Mouse (Mus musculus): ENCODE results near the gene Llgl2.

Llgl2 gene

DNA sequence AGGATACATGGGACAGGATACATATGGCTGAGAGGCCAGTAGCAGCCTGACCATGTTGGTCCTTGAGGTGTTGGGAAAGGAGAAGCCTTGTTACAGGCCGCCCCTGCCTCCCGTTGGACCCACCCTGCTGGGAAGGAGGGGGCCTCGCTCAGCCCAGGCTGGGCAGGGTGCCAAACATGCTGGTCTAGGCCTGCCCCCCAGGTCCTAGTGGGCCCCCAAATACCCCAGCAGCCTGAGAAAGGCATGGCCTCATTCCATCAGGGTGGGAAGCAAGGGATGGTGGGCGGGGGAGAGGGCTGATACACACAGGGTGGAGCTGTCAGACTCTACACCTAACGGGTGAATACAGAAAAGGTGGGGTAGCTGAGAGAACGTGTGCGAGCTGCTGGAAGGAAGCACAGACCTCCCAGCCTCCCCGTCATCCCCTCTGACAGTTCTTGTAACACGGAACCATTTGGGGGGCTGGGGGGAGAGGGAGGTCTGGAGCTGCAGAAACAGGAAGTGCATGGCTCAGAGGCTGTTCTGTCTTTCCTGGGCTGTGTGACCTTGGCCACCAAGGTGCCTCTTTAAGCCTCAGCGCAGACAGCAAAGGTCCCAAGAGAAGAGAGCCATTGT lies 15.0 kb upstream of the Llgl2 start:
- no peak for DNase-seq (ENCODE audit: low read depth, low spot score)

DNA sequence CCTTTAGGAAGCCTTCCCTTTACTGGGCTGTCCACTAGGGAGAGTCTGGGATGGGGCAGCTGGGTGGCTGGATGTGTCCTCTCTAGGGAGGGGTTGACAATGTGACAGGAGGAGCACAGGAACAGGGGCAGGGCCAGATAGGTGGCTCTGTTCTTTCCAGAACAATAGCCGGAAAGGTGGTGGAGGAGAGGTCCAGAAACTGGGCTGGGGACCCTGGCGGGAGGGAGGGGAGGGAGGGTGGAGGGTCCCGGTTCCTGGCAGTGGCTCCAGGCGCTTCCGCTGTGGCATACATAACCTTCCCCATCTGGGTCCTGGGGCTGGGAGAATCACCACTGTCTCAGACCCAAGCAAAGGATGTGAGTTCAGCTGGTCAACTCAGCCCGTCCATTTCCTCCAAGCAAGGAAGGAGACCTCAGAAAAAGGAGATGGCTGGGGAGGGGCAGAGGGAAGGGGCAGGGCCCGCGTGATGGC lies 14.5 kb upstream of the Llgl2 start:
- no peak for DNase-seq (ENCODE audit: low read depth, low spot score)

DNA sequence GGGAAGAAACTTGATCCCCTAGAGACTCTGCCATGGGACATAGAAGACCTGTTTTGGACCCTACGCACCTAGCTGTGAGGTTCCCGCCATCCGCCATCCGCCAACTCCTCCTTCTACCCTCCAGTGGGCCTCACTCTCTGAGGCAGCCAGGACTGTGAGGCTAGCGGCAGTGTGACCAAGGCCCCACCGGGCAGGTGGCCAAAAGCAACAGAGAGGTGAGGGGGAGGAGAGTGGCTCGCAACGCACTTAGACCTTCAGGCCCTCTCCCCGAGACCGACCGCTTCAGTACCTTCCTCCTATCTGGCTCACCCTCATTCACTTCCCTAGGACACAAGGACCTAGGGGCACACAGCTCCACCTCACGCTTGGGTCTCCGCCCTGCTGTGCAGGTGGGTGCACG lies 13.5 kb upstream of the Llgl2 start:
- DNase-seq (ENCODE audit: low read depth, low spot score) = no peak

DNA sequence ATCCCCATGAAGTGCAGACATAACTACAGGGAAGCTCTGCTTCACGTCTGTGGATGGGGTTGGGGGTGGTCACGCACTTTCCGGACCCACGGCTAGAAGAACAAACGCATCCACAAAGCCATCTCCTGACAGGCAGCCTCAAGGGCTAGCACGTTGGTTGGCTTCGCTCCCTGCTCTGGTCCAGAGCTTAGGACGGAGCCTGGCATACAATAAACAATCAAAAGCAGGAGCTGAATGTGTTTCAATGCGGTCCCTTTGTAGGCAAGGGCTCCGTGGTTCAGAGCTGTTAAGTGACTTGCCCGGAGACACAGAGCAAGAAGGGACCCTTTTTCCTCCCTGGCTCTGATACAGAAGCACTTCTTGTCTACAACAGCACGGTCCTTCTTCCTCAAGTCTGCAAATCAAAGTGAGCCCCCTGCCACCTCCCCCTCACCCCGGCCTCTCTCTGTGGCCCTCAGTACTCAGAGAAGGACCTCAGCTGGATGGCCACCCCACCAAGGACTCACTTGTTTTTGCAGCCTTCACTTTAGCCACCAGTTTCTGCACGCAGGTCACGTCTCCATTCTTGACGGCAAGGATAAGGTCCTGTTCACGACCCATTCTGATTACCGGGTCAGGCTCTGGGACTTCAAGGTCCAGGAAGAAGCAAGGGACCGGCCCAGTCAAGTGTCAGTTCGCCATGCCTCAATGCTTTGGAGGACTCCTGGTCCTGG lies 12.3 kb upstream of the Llgl2 start:
- no peak for DNase-seq (ENCODE audit: low read depth, low spot score)

DNA sequence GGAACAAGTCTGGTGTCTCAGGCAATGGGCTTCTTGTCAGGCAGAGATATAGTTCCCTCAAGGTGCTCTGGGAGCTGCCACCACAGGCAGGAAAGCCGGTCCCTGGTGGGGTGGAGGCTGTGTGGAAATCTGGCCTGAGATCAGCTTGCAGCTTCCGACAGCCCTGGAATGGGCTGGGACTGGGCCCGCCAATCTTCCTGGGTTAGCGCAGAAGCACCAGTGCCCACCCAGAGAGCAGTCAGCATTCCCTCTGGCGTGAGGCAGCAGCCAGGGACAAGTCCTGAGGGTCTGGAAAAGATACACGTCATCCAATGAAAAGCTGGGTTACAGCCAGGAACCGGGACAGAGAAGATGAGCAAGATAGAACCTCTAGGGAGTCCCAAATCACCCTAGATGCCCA lies 11.8 kb upstream of the Llgl2 start:
- DNase-seq (ENCODE audit: low read depth, low spot score) = no peak

DNA sequence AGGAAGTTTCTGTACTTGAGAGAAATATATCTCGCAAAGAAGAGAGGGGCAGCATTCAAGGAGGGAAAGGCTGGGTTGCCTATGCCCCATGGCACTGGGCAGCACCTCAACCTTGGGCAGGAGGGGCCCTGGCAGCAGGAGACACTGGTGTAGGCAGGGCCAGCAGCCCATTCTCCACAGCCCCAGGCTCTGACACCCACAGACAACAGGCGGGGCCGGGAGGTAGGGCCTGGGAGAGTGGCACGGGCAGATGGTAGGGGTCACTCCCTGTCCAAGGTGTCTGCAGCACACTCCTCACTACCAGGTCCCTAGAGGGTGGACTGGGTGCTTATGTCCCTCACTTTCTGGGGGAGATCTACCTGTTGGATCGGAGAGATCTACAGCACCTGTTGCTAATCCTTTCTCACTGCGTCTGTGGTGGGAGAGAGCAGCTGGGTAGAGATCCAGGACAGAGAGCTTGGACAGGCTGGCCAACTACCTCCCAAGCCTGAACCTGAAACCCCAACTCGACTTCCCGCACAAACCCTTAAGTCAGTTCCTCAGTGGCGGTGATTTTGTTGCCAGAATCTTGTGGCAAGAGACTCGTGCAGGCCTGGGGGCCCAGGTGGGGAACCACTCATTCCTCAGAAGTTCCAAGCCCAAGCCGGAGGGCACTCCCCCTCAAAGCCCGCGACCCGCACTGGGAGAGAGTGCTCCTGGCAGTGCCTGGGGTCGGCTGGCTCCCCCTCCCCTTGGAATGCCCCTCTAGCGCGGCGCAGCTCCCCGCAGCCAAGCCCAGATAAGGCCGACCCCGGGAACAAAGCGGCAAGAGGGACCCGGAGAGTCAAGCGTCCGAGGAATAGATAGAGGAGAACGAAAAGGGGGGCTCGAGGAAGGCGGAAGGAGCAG lies 11.1 kb upstream of the Llgl2 start:
- peak; percentile 53 for DNase-seq (ENCODE audit: low read depth, low spot score)

DNA sequence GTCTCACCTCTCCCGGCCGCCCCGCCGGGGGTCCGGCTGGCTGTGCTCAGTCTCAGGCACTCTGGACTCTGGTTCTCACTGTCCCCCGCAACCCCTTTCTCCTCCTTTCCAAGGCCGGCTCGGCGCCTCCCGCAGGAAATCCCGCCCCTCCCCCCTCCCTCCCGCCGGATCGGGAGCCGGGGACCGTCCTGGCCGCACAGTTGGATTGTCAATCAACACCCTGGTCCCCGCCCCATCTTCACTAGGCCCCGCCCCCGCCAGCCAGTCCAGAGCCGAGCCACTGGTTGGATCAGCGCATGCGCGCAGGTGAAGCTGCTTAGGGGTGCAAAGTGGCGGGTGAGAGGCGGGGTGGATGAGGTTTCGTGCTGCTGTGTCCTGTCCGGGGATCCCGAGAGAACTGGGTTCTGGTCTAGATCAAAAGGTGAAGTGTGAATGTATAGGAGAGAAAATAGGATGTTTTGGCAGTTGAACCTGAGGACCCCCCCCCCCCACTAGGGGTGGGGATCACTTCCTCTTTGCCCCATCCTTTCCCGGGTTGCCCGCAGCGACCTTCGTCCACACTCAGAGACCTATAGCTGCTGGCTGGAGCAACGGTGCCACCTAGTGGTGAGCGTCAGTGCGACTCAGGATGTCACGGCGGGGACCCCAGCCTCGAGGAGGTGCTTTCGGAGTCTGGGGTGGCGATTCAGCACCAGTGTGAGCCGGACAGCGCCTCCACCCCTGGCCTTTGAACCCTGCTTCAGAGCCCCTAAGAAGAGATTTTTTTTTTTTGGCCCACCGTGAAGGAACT lies 10.1 kb upstream of the Llgl2 start, which contains the start of gene Caskin2:
TSS of gene Caskin2 (minus strand) at position 133 of the 790 bp plus-strand sequence.
- peak; percentile 97 for DNase-seq (ENCODE audit: low read depth, low spot score)

DNA sequence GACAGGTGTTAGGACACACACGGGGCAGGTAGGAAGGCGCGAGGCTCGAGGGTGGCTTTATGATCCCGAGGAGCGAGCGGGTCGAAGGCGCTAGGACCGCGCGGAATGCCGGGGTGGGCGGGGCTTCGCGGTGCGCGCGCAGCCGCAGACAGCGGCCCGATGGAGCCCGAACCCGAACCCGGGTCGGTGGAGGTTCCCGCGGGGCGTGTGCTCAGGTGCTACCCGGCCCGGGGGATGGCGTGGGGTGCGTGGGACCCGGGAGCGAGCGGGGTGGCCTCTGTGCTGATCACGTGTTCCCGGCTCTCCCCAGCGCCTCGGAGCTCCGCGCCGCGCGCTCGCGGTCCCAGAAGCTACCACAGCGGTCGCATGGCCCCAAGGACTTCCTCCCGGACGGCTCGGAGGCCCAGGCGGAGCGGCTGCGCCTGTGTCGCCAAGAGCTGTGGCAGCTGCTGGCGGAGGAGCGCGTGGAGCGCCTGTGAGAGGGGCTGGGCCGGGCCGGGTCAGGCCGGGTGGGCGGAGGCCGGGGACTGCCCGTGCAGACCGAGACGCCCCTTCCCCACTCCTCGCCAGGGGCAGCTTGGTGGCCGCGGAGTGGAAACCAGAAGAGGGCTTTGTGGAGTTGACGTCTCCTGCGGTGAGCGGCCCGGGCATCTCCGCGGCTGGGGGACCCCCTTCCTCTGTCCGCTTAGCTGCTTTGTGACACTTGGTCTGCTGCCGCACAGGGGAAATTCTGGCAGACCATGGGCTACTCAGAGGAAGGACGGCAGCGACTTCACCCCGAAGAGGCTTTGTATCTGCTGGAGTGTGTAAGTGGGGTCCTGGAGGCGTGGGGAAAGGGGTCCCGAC lies 9.0 kb upstream of the Llgl2 start, which contains the start of gene Tsen54:
TSS of gene Tsen54 (plus strand) at position 120 of the 846 bp plus-strand sequence.
- peak; percentile 83 for DNase-seq (ENCODE audit: low read depth, low spot score)

DNA sequence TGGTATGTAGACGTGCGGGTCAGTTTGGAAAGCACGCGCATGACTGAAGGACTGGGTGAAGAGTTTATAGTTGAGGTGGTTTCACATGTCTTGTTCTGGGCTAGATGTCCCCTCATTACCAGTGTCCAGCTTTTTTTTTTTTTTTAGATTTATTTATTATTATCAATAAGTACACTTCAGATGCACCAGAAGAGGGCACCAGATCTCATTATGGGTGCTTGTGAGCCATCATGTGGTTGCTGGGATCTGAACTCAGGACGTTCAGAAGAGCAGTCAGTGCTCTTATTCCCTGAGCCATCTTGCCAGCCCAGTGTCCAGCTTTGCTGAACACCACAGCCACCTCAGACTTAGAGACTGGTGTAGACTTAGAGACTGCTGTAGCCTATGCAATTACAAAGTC lies 6.5 kb upstream of the Llgl2 start:
- no peak for DNase-seq (ENCODE audit: low read depth, low spot score)

DNA sequence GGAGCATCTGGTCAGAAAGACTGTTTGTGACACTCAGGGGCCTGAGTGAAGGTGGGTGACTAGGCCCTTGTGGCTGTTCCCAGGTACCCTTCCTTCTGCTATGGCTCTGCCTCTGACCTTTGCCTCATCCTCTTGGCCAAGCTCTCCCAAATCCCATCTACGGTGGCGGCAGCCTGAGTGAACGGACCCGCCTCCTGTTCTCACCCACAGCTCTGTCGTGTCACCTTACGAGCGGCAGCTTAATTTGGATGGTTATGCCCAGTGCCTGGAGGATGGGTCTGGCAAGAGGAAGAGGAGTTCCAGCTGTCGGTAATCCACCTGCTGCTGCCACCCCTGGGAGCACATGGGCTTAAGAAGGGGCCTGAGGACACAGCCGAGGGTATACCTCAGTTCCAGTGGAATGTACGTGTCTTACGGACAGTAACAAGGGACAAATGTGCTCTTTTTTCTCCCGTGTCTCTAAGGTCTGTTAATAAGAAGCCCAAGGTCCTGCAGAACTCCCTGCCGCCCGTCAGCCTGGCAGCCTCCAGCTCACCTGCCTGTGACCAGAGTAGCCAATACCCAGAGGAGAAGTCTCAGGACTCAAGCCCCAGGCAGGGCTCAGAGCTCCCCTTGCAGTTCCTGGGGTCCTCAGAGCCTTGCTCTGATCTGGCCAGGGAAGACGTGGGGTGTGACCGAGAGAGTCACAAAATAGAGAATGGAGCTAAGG lies 3.8 kb upstream of the Llgl2 start:
- DNase-seq (ENCODE audit: low read depth, low spot score) = no peak

DNA sequence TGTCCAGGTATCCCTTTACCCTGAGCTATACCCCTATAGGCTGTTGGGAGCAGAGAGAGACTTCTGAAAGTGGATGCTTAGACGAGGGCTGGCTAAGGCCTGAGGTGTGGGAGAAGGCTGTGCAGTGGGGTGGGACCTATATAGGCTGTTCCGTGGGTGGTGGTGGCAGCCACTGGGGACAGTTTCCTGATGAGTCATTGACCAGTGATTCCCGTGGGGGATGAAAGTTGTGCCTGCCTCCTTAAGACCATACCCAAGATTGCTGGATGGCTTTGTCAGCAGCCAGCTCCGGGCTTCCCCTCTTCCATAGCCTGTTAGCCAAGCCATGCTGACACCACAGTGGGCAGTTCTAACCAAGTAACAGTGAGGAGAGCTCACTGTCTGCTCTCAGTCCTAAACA lies 2.8 kb upstream of the Llgl2 start:
- DNase-seq (ENCODE audit: low read depth, low spot score) = no peak

DNA sequence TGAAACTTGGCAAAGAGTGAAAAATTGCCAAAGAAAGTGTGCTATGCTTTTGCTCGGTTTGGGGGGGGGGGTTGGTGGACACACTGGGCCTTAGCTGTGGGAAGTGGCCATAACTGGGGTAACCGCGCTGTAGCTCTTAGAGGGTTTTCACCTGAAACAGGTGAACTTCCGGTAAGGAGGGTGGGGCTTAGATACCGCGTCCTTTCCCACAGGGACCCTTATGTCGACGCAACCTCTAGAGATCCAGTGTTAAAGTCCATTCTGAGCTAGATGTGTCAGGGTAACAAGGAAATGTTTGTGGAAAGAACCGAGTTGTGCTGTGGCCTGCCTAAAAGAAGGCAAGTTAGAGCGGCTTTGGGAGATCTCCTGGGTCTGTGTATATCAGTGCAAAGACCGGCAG lies 964 bp downstream of the Llgl2 start:
- no peak for DNase-seq (ENCODE audit: low read depth, low spot score)

DNA sequence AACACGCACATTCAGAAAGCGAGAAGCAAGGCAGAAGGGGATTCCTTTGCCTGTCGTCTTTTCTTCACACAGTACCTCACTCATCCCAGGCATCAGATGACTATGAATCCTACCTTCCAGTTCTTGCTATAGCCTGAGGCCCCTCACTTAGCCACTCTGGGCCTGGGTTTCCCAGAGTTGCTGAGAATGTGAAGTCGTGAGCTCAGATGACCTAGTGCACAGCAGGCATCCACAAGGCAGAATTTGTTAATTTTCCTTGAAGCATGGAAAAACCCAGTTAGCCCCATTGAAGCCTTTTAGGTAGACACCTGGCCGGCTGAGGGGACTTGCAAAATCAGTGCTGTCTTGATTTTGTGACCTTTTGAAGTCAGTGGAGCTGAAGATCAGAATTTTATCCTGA lies 2.6 kb downstream of the Llgl2 start:
- no peak for DNase-seq (ENCODE audit: low read depth, low spot score)

DNA sequence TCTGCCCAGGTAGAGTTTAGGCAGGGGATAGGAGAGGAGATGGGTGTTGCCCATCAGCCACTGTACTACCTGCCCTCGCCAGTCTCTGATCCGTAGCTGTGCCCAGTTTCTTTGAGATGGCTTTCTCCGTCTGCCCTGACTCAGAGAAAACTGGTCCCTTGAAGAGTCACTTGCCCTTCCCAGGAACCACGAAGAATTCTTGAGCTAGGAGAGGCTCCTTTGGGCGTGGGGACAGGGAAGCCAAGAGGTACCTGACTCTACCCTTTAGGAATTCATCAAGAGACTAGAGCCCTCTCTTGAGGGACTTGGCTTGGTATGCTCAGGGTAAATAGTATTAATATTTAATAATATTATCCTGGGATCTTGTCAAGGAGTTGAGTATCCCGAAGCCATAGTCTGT lies 3.8 kb downstream of the Llgl2 start:
- no peak for DNase-seq (ENCODE audit: low read depth, low spot score)

DNA sequence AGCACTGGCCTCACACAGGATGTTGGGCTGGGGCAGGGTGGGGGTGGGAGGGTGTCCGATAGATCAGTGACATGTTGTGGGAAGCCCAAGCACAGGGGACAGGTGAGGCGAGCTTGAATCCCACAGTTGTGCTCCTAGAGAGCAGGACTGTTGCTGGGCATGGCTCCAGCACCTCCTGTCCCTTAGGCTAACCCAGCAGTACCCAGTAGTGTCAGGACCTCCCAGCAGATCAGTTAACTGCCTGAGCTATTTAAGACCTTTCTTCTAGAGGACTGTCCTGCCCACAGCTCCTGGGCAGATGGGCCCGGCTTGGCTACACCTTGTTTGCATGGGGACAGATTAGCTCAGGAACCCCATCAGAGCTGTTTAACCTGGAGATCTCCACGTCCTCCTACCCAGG lies 5.2 kb downstream of the Llgl2 start:
- DNase-seq (ENCODE audit: low read depth, low spot score) = no peak

DNA sequence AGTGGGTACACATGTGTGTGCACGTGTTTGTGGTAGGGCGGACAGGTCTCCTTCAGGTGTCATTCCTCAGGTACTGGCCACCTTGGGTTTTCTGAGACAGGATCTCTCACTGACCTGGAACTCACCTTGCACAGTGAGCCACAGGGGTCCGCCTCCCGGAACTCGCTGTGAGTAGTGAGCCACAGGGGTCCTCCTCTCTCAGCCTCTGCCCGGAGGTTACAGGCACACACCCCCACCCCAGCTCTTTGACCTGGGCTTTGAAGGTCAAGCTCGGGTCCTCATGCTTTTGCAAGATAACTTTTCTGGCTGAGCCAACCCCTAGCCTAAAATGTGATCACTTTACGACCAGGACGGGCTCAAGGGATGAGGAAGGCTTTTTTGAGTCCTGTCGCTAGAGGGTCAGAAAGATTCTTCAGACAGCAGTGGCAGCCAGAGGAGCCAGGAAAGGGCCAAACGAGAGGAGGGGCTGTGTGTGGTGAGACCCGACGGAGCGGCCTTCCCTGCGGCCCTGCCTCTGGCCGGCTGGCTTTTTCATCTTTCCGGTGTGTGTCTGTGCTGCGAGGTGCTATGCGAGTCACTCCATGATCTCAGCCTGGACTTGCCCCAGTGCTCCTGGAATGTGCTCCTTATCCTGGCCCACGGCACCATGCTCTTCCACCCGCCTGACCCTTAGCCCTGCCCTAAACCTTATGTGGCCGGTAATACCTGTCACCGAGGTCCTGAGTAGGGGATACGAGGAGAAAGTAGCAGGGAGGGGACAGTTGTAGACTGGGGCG lies 6.9 kb downstream of the Llgl2 start:
- peak; percentile 95 for DNase-seq (ENCODE audit: low read depth, low spot score)

DNA sequence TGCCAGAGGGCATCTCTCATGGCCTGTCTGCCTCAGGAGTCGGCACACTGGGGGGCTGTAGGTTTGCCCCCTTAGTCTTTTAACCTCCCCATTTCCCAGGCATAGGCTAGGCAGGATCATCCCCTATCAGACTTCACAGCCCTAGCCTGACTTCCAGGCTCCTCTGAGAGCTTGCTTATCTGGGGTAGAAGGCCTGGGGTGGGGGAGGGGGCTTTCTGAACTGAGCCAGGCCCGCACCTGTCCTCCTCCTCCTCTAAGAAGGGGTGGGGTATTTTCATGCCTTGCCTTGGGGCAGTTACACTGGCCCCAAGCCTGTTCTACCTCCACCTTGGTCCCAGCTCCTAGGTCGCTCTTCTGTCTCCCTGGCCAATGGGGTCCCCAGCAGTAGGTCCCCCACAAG lies 7.7 kb downstream of the Llgl2 start:
- peak; percentile 79 for DNase-seq (ENCODE audit: low read depth, low spot score)

DNA sequence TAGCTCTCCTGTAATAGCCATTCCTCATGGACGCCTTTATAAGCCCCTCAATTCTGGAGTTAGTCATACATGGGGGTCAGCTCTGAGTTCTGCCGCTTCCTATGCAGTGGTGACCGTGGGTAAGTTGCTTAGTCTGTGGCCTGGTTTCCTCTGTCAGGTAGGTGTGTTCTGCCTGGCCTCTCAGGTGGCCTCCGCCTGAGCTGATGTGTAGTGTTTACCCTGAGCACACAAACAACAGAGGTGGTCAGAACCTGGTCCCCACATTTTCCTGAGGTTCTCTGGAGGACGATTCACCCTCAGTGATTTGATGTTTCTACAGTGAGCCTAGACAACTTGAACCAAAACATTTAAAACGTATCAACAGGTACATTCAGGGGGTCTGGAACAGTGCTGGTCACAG lies 8.2 kb downstream of the Llgl2 start:
- DNase-seq (ENCODE audit: low read depth, low spot score) = no peak

DNA sequence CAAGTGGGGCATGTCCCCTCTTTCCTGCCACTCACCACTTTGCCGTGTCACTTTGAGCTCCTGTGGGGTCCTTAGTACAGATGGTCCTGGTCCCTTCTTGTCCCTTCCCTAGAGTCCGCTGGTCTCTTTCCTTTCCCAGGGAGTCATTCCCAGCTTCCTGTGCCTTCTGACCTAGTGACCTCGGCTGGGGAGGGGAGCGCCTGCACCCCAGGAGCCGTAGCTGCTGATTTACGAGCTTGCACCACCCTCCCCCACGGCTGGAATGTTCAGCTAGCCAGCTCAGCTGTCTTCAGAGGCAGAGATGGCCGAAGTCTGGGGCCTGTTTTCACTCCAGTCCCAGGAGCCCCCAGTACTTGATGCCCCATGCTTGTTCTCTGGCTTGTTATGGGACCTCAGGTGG lies 8.7 kb downstream of the Llgl2 start:
- DNase-seq (ENCODE audit: low read depth, low spot score) = peak; percentile 87
